Mouse (Mus musculus) midbrain, embryonic 11.5 days (tissue): Measurements from ENCODE around the gene Dyrk4. TPM values are rescaled to one million over a fixed set of nuclear protein-coding genes. Genes with fewer than 3 reads are reported as not detected.
A peak's percentile ranks its signal among the peaks of the same experiment; 100 is the strongest.

Experiments
- ATAC-seq: fragments of 200-750 bp; cut with Nextera tagmentation; 2 replicates; pipeline ENCODE4 v1.8.0; 2017; ENCODE audit warnings: moderate TSS enrichment, moderate library complexity; ENCODE audit not compliant: low FRiP score
- DNase-seq: peaks from one replicate; pipeline ENCODE4 v3.0.0; 2015; ENCODE audit warnings: low spot score; ENCODE audit errors: missing footprints
- H3K27ac ChIP-seq: fragments of 300-500 bp; sonication (generic); 2 replicates; pipeline ENCODE4 v1.5.1; 2014; ENCODE audit warnings: low read depth, low read length
- H3K27me3 ChIP-seq: fragments of 300-500 bp; sonication (generic); 2 replicates; pipeline ENCODE4 v1.6.1; 2014; ENCODE audit warnings: mild to moderate bottlenecking, low read length, moderate library complexity, mixed read lengths; ENCODE audit not compliant: control insufficient read depth, insufficient read depth
- H3K36me3 ChIP-seq: fragments of 300-500 bp; sonication (generic); 2 replicates; pipeline ENCODE4 v1.6.1; 2014; ENCODE audit warnings: mild to moderate bottlenecking, low read length, moderate library complexity, mixed read lengths; ENCODE audit not compliant: control insufficient read depth, insufficient read depth
- H3K4me1 ChIP-seq: fragments of 300-500 bp; sonication (generic); 2 replicates; pipeline ENCODE4 v1.6.1; 2014; ENCODE audit warnings: low read length; ENCODE audit not compliant: control insufficient read depth, insufficient read depth
- H3K4me2 ChIP-seq: fragments of 300-500 bp; sonication (generic); 2 replicates; pipeline ENCODE4 v1.6.1; 2014; ENCODE audit warnings: mild to moderate bottlenecking, moderate library complexity
- H3K4me3 ChIP-seq: fragments of 300-500 bp; sonication (generic); 2 replicates; pipeline ENCODE4 v1.5.1; 2014; ENCODE audit warnings: low read depth, low read length
- H3K9ac ChIP-seq: fragments of 300-500 bp; sonication (generic); 2 replicates; pipeline ENCODE4 v1.6.1; 2014; ENCODE audit warnings: low read length
- H3K9me3 ChIP-seq: fragments of 300-500 bp; sonication (generic); 2 replicates; pipeline ENCODE4 v1.6.1; 2016; ENCODE audit warnings: low read length; ENCODE audit not compliant: control insufficient read depth
- WGBS: fragments of 180-500 bp; shearing (Covaris S2); extraction: QIAGEN DNeasy Blood & Tissue Kit; methylation state at CpG from one replicate; pipeline ENCODE4 v1.1.7; 2014; 5-methylcytosine and 5-hydroxymethylcytosine counted together
- polyA plus RNA-seq: library from polyadenylated mRNA; unstranded; fragments of >200 nt; fragmentation: Nextera tagmentation; extraction: Ambion mirVana; gene quantifications from 2 replicates; pipeline ENCODE4 v1.2.1, GENCODE M21; 2014

The Dyrk4 gene
- 0.11 TPM in 1 of 2 replicates, not detected in the other for polyA plus RNA-seq

DNA sequence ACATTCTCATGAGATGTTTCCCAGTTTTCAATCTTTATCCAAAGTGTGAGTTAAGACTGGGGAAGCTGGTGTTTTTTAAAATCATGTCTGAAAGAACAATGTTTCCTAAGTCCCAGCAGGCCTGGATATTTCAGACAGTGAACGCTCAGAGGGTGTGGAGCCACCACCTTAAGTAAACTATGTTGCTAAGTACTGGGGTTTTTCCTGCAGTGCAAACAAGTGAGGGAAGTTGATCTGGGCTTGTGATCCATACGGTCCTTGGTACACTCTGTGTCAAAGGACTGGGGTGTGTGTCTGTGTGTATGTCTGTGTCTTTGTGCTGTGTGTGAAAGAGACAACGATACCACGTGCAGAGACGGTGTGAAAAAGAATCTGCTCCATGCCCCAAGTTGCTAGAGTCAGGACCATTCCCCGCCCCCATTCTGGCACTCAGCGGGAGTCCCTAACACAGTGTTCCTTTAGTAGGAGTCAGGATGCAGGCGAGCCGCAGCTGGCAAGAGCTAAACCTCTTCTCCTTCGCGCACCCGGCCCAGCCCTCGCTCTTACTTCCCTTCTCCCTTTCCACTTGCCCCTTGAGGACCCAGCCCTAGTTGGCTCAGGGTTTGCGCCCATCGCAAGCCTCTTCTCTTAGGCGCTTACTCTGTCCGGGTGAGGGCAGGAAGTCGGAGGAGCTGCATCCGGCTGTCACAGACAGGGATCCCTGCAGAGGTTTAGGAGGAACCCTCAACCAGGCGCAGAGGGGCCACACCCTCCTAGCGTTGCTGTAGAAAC, at the start of gene Dyrk4:
Gene Dyrk4 (minus strand): TSS at position 729 of the 771 bp plus-strand sequence.
- peak within 1 kb of the TSS; percentile 26; the same call in 1 of the 2 replicates for H3K4me2 ChIP-seq
- H3K9me3 ChIP-seq: no peaks in the 10 kb centered on the region
- WGBS: 6% methylated on average over 21 of the region's 21 CpGs
- peaks cover 3% of the 10 kb centered on the region; the same call in 1 of the 2 replicates for H3K36me3 ChIP-seq
- peak; percentile 57; the same call in 1 of the 2 replicates for ATAC-seq
- H3K4me1 ChIP-seq: no peaks in the 10 kb centered on the region
- H3K4me3 ChIP-seq: no peak within 1 kb of the TSS
- DNase-seq: peak; percentile 88
- H3K27ac ChIP-seq: no peak within 1 kb of the TSS
- H3K27me3 ChIP-seq: no peaks in the 10 kb centered on the region
- H3K9ac ChIP-seq: peak within 1 kb of the TSS; percentile 22; the same call in 1 of the 2 replicates

DNA sequence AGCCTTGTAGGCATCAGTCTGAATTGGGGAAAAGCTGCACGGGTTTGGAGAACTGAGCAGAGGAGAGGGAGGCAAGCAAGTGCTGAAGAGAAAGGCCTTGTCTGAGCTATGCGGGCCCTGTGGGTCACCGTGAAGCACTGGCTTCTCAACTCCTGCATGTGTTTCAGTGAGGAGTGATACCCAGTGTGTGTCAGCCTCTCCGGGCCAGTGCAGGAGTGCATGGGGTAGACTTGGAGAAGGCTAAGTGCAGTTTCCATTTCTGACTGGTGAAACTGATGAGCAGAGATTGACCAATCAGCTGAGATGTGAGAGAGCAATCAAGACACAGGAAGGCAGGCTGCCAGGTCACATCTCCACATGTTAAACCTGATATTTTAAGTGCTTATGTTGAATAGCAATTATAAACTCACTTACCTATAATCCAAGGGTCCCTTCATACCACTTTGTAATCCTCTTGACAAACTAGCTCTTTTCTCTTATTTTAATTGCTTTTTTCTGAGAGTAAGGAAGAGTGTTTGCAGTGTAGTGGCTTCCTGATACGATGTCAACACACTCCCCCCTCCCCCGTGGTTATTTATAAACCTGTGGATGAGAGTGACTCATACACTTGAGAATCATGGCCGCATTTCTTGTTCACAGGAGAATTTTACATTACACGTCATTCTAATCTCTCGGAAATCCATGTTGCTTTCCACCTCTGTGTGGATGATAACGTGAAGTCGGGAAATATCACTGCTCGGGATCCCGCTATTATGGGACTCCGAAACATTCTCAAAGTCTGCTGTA, 44.8 kb upstream of the Dyrk4 start:
- Histone ChIP-seq H3K9me3 (no peaks in the 10 kb centered on the region), H3K4me1 (no peaks in the 10 kb centered on the region), H3K4me2 (no peak overlapping the region), H3K4me3 (no peak overlapping the region), H3K27ac (no peak overlapping the region), H3K9ac (no peak overlapping the region), H3K36me3 (no peaks in the 10 kb centered on the region), H3K27me3 (no peaks in the 10 kb centered on the region)
- 93% methylated on average over 14 of the region's 14 CpGs for WGBS
- ATAC-seq (no peak), DNase-seq (no peak)

DNA sequence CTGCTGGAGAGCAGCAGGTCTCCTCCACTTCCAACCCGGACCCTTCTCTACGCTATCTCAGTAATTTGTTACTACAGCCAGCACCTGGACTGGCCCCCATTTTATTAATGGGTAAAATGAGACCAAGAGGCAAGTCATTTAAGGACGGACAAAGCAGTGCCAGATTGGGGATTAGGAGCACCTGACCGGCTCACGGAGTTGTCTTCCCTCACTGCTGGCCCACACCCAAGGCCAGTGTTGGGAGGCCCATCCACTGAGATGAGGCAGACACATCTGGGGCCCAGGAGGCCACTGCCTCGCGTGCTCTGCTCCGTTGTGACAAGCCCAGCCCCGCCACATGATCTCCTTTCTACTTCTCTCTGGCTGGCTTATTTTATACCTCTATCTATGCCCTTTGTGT, 41.8 kb upstream of the Dyrk4 start:
- Histone ChIP-seq H3K4me1 (no peaks in the 10 kb centered on the region), H3K9me3 (no peaks in the 10 kb centered on the region), H3K4me2 (no peak overlapping the region), H3K27me3 (no peaks in the 10 kb centered on the region), H3K9ac (no peak overlapping the region), H3K36me3 (no peaks in the 10 kb centered on the region), H3K4me3 (no peak overlapping the region), H3K27ac (no peak overlapping the region)
- WGBS: 90% methylated on average over 9 of the region's 9 CpGs
- DNase-seq (no peak), ATAC-seq (no peak)

DNA sequence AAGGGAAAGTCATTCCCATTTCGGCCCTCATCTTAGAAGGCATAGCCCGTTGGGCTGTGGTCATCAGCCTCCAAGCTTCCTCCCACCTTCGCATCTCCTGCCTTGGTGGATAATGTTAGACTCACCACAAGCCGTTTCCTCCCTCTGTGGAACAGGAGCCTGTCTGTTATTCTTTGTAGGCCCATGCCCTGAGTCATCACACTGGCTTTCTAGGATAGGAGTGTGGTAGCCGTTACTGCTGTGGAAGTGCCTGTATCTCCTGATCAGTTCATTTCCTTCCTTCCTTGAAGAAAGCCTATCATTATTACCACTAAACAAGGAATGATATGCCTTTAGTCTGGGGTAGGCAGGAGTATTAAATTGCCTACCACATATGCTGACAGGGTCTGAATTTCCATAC, 41.1 kb upstream of the Dyrk4 start:
- DNase-seq (no peak), ATAC-seq (no peak)
- Histone ChIP-seq H3K4me2 (no peak overlapping the region), H3K27ac (no peak overlapping the region), H3K27me3 (no peaks in the 10 kb centered on the region), H3K9ac (no peak overlapping the region), H3K4me1 (no peaks in the 10 kb centered on the region), H3K36me3 (no peaks in the 10 kb centered on the region), H3K9me3 (no peaks in the 10 kb centered on the region), H3K4me3 (no peak overlapping the region)
- 87% methylated on average over 5 of the region's 5 CpGs for WGBS

DNA sequence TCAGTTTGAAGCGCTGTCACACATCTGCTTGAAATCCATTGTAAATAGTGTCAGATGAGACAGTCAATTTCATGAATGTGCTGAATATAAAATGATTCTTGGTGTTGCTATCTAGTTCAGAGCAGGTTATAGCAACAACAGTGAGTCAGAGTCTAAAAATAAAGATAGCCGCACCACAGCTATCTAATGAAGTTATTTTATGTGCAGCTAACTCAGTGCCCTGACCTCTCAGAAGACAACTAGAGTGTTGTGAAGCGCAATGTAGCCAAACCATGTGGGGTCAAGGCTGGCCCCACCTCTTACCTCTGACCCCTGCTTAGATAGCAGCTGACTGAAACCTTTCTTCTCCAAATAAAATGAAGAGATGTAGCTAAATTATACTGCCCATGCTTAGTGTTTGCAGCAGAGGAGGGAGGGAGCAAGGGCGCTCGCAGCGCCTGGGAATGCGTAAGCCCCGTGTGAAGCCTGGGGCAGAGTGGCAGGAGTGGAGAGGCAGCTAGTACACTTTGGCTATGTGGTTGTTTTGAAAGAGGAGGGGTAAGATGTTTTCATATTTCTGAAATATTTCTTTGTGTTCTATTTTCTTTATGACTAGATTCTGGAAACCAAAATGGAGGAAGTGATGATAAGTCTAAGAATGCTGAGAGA, 39.9 kb upstream of the Dyrk4 start:
- Histone ChIP-seq H3K4me1 (no peaks in the 10 kb centered on the region), H3K27ac (no peak overlapping the region), H3K27me3 (no peaks in the 10 kb centered on the region), H3K4me2 (no peak overlapping the region), H3K9me3 (no peaks in the 10 kb centered on the region), H3K9ac (no peak overlapping the region), H3K36me3 (peaks cover 2% of the 10 kb centered on the region; the same call in 1 of the 2 replicates), H3K4me3 (no peak overlapping the region)
- 93% methylated on average over 8 of the region's 8 CpGs for WGBS
- DNase-seq (no peak), ATAC-seq (no peak)

DNA sequence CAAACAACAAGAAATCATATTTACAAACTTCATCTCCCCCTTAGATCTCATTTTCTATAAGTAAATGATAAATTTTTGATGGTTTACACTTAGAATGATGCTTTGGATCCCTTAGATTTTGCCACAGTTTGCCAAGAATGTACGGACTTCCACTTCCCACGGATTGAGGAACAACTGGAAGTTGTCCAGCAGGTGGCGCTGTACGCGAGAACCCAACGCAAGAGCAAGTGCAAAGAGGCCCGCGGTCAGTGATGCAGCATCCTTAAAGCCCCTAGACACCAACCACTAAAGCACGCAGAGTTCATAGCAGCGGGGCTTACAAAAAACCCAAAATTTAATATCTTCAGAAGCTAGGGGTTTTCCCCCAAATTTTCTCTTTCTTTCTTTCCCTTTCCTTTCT, 34.1 kb upstream of the Dyrk4 start:
- H3K9me3 ChIP-seq: no peaks in the 10 kb centered on the region
- H3K27ac ChIP-seq: no peak overlapping the region
- ATAC-seq (no peak), DNase-seq (peak; percentile 98)
- no peak overlapping the region for H3K4me2 ChIP-seq
- H3K36me3 ChIP-seq: peaks cover 2% of the 10 kb centered on the region; the same call in 1 of the 2 replicates
- H3K27me3 ChIP-seq: no peaks in the 10 kb centered on the region
- no peak overlapping the region for H3K4me3 ChIP-seq
- WGBS: 11% methylated on average over 10 of the region's 10 CpGs
- no peak overlapping the region for H3K9ac ChIP-seq
- H3K4me1 ChIP-seq: no peaks in the 10 kb centered on the region

DNA sequence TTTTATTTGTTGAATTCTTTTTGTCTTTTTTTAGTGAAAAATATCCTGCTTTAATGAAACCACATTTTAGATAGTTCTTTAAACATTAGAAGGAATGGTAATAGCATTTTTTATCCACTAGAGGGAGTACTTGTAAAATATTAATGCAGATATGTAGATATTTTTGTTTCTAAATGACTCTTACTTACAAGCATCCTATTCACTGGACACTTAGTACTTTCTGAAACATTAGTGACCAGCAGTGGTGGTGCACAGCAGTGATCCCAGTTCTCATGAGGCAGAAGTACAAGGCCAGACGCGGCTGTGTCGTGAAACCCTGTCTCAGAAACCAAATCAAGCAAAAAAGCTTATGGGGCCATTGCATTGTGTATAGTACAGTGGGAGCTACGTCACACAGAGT, 26.7 kb upstream of the Dyrk4 start:
- DNase-seq (peak; percentile 86), ATAC-seq (no peak)
- Histone ChIP-seq H3K9ac (no peak overlapping the region), H3K4me2 (no peak overlapping the region), H3K4me3 (no peak overlapping the region), H3K9me3 (no peaks in the 10 kb centered on the region), H3K4me1 (no peaks in the 10 kb centered on the region), H3K27me3 (no peaks in the 10 kb centered on the region), H3K36me3 (no peaks in the 10 kb centered on the region; the same call in 1 of the 2 replicates), H3K27ac (no peak overlapping the region)
- 93% methylated on average over 4 of the region's 4 CpGs for WGBS

DNA sequence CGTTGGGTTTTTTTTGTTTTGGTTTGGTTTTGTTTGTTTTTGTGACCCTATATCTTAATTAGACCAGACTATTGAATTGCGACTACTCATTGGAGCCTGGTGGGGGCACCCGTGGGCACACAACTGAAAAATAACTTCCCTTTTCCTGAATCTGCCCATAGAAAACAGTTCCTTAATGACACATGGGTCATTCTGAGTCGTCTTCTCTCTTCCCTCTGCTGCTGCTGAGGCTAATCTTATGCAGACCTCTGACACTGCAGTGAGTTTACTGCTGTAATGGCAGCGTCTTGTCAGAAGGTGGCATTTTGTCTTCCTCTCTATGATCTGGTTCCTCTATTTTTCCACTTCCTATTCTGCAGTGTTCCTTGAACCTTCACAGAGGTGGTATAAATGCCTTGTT, 18.8 kb upstream of the Dyrk4 start:
- peaks cover 9% of the 10 kb centered on the region for H3K4me1 ChIP-seq
- no peaks in the 10 kb centered on the region for H3K9me3 ChIP-seq
- H3K36me3 ChIP-seq: no peaks in the 10 kb centered on the region
- H3K27ac ChIP-seq: no peak overlapping the region
- ATAC-seq: no peak
- no peaks in the 10 kb centered on the region for H3K27me3 ChIP-seq
- H3K4me2 ChIP-seq: peak overlapping the region; percentile 68
- H3K9ac ChIP-seq: no peak overlapping the region
- DNase-seq: peak; percentile 87
- peak overlapping the region; percentile 73 for H3K4me3 ChIP-seq
- 3% methylated on average over 5 of the region's 5 CpGs for WGBS
